Mouse (Mus musculus) retina, postnatal 7 days (tissue): ENCODE results near the gene Slc35e3.
"Not testable (repeated sequence)": the region's sequence is repeated elsewhere in the genome, so short reads cannot be mapped to it uniquely, and the experiment has no call there.

ENCODE experiments used
- DNase-seq: peaks from one replicate; pipeline ENCODE4 v3.0.0-alpha.2; 2012; ENCODE audit warnings: low read depth, low spot score

Gene Slc35e3

DNA sequence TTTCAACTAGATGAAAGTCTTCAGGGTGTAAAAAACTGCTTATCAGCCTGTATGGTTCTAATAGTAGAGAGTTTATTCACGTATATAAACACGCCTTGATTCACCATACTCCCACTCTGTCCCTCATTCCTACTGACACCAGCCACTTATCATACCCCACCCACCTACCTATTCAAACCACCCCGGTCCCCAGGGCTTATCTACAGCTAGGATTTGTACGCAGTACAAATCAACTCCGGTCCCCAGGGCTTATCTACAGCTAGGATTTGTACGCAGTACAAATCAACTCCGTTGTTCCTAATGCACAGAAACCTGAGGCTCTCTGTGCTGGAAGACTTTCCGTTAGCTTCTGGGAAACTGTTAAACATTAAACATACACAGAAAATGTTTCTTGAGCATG, 12.5 kb downstream of the Slc35e3 start:
- not testable (repeated sequence) for DNase-seq

- no peak for DNase-seq
Observed at GRCm38 (mm10) chr10:117732962-117733592, 13.1 kb downstream of the Slc35e3 start.

- DNase-seq: no peak
Observed at GRCm38 (mm10) chr10:117732184-117732583, 14.0 kb downstream of the Slc35e3 start.

DNA sequence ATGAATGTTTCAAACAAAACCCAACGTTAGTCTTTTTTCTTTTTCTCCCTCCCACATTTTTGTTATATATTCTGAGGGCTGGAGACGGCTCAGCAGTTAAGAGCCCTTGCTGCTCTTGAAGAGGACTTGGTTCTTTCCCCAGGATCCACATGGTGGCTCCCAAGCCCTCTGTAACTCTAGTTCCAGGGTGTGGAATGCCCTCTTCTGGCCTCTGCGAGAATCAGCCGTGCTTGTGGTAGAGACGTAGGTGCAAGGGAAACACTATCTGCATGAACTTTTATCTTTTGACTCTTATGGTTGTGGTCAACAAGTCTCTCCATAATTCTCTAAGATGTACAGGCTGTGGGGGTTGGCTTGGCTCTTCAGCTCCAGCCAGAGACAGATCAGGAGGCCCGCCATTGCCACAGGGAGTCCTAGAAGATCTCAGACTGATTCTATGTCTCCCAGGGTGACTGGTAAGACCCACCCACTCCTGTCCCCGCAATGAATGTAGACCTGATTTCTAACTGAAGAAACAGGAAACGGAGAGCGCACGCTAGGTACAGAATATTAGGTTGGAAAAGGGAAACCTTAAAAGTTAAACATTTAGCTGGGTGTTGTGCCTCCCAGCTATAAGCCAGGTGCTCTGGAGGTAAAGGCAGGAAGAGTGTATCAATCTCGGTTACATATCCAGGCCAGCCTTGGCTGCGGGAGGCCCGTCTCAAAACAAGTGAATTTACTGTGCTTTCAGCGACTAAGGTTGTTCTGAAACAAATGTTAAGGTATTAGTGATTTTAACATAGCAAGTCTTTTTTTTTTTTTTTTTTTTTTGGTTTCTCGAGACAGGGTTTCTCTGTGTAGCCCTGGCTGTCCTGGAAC, 14.7 kb downstream of the Slc35e3 start:
- DNase-seq: peak; percentile 39

- DNase-seq: no peak
Observed at GRCm38 (mm10) chr10:117730637-117731203, 15.4 kb downstream of the Slc35e3 start.

GRCm38 (mm10) chr10:117730140-117730539, 16.0 kb downstream of the Slc35e3 start:
- no peak for DNase-seq

- DNase-seq: no peak
Observed at GRCm38 (mm10) chr10:117729139-117729814, 16.9 kb downstream of the Slc35e3 start.

GRCm38 (mm10) chr10:117728574-117728973, 17.6 kb downstream of the Slc35e3 start:
- no peak for DNase-seq

- DNase-seq: no peak
Observed at GRCm38 (mm10) chr10:117727518-117728110, 18.6 kb downstream of the Slc35e3 start.

DNA sequence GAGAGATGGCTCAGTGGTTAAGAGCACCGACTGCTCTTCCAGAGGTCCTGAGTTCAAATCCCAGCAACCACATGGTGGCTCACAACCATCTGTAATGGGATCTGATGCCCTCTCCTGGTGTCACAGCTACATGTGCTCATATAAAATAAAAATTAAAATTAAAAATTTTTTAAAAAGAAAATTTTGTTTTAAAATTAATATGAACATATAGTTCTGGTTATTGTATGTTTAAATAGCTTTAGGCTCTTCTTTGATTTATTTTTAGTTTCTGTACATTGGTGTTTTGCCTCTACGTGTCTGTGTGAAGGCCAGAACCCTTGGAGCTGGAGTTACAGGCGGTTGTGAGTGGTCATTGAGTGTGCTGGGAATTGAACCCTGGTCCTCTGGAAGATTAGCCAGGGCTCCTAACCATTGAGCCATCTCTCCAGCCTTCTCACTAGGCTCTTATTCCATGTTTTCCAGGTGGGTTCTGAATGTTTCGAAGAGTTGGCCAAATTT, 19.2 kb downstream of the Slc35e3 start:
- no peak for DNase-seq

GRCm38 (mm10) chr10:117726350-117726749, 19.8 kb downstream of the Slc35e3 start:
- DNase-seq: no peak

GRCm38 (mm10) chr10:117725671-117726070, 20.5 kb downstream of the Slc35e3 start:
- no peak for DNase-seq

GRCm38 (mm10) chr10:117724804-117725361, 21.3 kb downstream of the Slc35e3 start:
- DNase-seq: no peak

DNA sequence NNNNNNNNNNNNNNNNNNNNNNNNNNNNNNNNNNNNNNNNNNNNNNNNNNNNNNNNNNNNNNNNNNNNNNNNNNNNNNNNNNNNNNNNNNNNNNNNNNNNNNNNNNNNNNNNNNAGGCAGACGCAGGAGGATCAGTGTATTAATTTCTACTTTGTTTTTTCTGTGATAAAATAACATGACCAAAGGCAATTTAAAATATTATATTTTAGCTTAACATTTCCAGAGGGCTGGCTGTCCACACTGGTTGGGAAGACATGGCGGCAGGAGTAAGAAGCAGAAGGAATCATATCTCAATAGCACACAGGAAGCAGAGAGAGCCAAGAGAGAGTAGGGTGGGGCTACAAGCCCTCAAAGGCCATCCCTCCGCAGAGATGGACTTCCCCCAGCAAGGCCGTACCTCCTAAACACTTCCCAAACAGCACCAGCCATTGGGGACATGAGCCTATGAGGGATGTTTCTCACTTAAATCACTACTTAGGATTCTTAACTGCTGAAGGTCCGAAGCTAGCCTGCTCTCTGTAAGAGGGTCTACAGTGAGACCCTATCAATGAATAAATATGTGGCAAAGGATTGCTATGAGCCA, 21.9 kb downstream of the Slc35e3 start:
- DNase-seq: no peak

GRCm38 (mm10) chr10:117718161-117719119, 27.7 kb downstream of the Slc35e3 start:
- no peak for DNase-seq

GRCm38 (mm10) chr10:117717583-117717982, 28.6 kb downstream of the Slc35e3 start:
- no peak for DNase-seq

- no peak for DNase-seq
Observed at GRCm38 (mm10) chr10:117716686-117717085, 29.5 kb downstream of the Slc35e3 start.

- DNase-seq: not testable (repeated sequence)
Observed at GRCm38 (mm10) chr10:117715654-117716053, 30.5 kb downstream of the Slc35e3 start.

- no peak for DNase-seq
Observed at GRCm38 (mm10) chr10:117714928-117715500, 31.2 kb downstream of the Slc35e3 start.
